In genomic region chr13:48822288-48822687, GRCm38 (mm10) we compare ENCODE assay signal across 11 mouse cellular contexts. TPM values are rescaled to one million over a fixed set of nuclear protein-coding genes. Genes with fewer than 3 reads are reported as not detected.
DNase-seq lines count a peak whose midpoint lies in the region.
"Had no signal": no experiment of that assay in that cellular context is flagged by ENCODE, and none has a peak within 500 bp of the region (broad histone marks: within the 10 kb centered on the region; RNA-seq: fewer than 3 reads in every experiment).

No protein-coding gene starts in this region.

- DNase-seq in MN1 (ENCODE audit: low spot score), result peak; percentile 30
- DNase-seq in adrenal gland, adult 2 months, result peak; percentile 76
- peak; percentile 58 for DNase-seq in adrenal gland, postnatal 25 days
- no peak for DNase-seq in layer of hippocampus, adult 9-10 months (ENCODE audit: low spot score)
- DNase-seq in layer of hippocampus, postnatal 25 days (ENCODE audit: extremely low spot score in 1 of 2, low spot score in 1 of 2), result no peak
- DNase-seq in T-cell, adult 2 months (ENCODE audit: low spot score), result no peak
- DNase-seq: B cell, adult 2 months; cerebellum, adult 2 months; cerebellum, postnatal 10 days; gastrocnemius, postnatal 25 days; heart, postnatal 36 days had no signal

RNA-seq across cellular contexts. Expression of gene Phf2, which starts 48.6 kb away (rescaled TPM):
- 10 to 100 TPM; 41.2 to 42.9 TPM for total RNA-seq in adrenal gland, adult 2 months (2021)
- polyA plus RNA-seq in adrenal gland, adult 2 months (2012; rRNA removed), result 19.5 and 22.2 TPM in 2 replicates
- 42.7 and 43.0 TPM in 2 replicates for total RNA-seq in adrenal gland, postnatal 25 days (2021)
- 10 to 100 TPM; 34.7 to 34.8 TPM for total RNA-seq in layer of hippocampus, postnatal 25 days (2021)

Comparison
In these comparisons a context has a peak if more than half of its experiments do, and no peak if none do; other contexts are left out.
1. DNase-seq: peak in MN1 (single experiment), adrenal gland, adult 2 months (single experiment) and adrenal gland, postnatal 25 days (single experiment); none in layer of hippocampus, adult 9-10 months (single experiment), layer of hippocampus, postnatal 25 days (0 of 2) and T-cell, adult 2 months (single experiment).